Mouse (Mus musculus): ENCODE results near the gene Bik. TPM values are rescaled to one million over a fixed set of nuclear protein-coding genes. Genes with fewer than 3 reads are reported as not detected.

The Bik gene
- polyA plus RNA-seq, 1 experiment from 2014 or later = 1.2 TPM

GRCm38 (mm10) chr15:83534960-83535889 lies 8.6 kb downstream of the Bik start:
- H3K4me3 ChIP-seq = no peak overlapping the region

GRCm38 (mm10) chr15:83535890-83536231 lies 9.2 kb downstream of the Bik start:
- no peaks in the 10 kb centered on the region for H3K27me3 ChIP-seq
- 81% methylated on average over 6 of the region's 6 CpGs for WGBS

More at GRCm38 (mm10) chr15:83534960-83535889, 8.6 kb downstream of the Bik start:
- Histone ChIP-seq H3K9me3 (no peaks in the 10 kb centered on the region), H3K36me3 (no peaks in the 10 kb centered on the region), H3K4me2 (no peak overlapping the region), H3K9ac (no peak overlapping the region), H3K4me1 (replicated peaks) (no peaks in the 10 kb centered on the region), H3K27me3 (no peaks in the 10 kb centered on the region), H3K27ac (replicated peaks) (no peak overlapping the region)
- no peak for ATAC-seq (ENCODE audit: low read depth)
- WGBS = 80% methylated on average over 17 of the region's 17 CpGs

GRCm38 (mm10) chr15:83538855-83539254 lies 12.2 kb downstream of the Bik start:
- WGBS = 93% methylated on average over 2 of the region's 2 CpGs

More at GRCm38 (mm10) chr15:83535890-83536231, 9.2 kb downstream of the Bik start:
- no peaks in the 10 kb centered on the region for H3K9me3 ChIP-seq
- no peak overlapping the region for H3K4me3 ChIP-seq
- no peak overlapping the region for H3K27ac ChIP-seq (replicated peaks)
- no peak overlapping the region for H3K9ac ChIP-seq
- no peak for ATAC-seq (ENCODE audit: low read depth)
- no peaks in the 10 kb centered on the region for H3K36me3 ChIP-seq
- no peaks in the 10 kb centered on the region for H3K4me1 ChIP-seq (replicated peaks)
- no peak overlapping the region for H3K4me2 ChIP-seq

DNA sequence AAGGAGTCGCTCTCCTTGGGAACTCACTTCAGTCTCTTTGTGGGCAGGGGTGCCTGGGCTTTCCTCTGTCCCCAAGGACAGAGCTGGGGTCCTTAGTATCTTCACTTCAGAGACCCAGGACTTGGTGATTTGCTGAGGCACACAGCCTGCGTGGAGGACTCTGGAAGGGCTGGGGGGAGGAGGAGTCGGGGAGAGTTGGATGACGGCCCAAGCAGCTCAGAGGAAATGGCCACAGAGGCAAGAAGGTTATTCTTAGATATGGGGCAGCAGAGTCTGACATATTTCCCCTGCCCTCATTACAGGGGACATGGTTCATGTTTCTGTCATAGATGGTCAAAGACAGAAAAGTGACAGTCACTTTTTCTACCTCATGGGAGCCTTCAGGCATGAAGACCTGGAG lies 13.2 kb downstream of the Bik start:
- Histone ChIP-seq H3K27ac (replicated peaks) (no peak overlapping the region), H3K4me3 (no peak overlapping the region), H3K4me1 (replicated peaks) (no peaks in the 10 kb centered on the region), H3K27me3 (no peaks in the 10 kb centered on the region), H3K4me2 (no peak overlapping the region), H3K9me3 (no peaks in the 10 kb centered on the region), H3K36me3 (0 out of 2 replicates have a peak, but pooled peaks cover 1% of the 10 kb centered on the region), H3K9ac (no peak overlapping the region)
- WGBS = 90% methylated on average over 4 of the region's 4 CpGs
- ATAC-seq (ENCODE audit: low read depth) = no peak

More at GRCm38 (mm10) chr15:83538855-83539254, 12.2 kb downstream of the Bik start:
- no peak overlapping the region for H3K9ac ChIP-seq
- no peaks in the 10 kb centered on the region for H3K9me3 ChIP-seq
- H3K4me2 ChIP-seq = no peak overlapping the region
- no peak overlapping the region for H3K27ac ChIP-seq (replicated peaks)
- H3K4me1 ChIP-seq (replicated peaks) = no peaks in the 10 kb centered on the region
- H3K36me3 ChIP-seq = no peaks in the 10 kb centered on the region
- ATAC-seq (ENCODE audit: low read depth) = no peak
- no peaks in the 10 kb centered on the region for H3K27me3 ChIP-seq
- no peak overlapping the region for H3K4me3 ChIP-seq

GRCm38 (mm10) chr15:83541647-83542287 lies 15.1 kb downstream of the Bik start:
- ATAC-seq (ENCODE audit: low read depth) = no peak
- 81% methylated on average over 9 of the region's 9 CpGs for WGBS
- H3K9me3 ChIP-seq = no peaks in the 10 kb centered on the region
- H3K4me3 ChIP-seq = no peak overlapping the region
- H3K9ac ChIP-seq = no peak overlapping the region
- no peak overlapping the region for H3K4me2 ChIP-seq
- no peaks in the 10 kb centered on the region for H3K4me1 ChIP-seq (replicated peaks)
- peaks cover 20% of the 10 kb centered on the region for H3K36me3 ChIP-seq
- H3K27ac ChIP-seq (replicated peaks) = no peak overlapping the region
- no peaks in the 10 kb centered on the region for H3K27me3 ChIP-seq

DNA sequence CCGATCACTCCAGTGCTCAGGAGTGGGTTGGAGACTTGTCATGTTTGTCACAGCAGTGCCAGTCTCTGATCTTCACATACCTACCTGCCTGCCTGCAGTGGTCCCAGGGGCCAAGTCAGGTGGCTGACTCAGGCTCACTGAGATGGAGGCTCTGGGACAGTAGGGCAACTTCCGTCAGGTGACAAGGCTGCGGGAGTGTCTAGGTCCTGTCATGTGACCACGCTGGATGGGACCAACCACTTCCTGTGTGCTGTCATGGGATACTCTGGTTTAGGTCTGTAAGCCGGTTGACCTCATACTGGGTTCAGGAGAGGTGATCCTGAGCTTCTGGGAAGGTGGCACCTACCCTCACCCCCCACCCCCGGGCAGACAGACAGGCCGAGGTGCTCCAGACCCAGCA lies 19.4 kb downstream of the Bik start:
- peaks cover 63% of the 10 kb centered on the region for H3K36me3 ChIP-seq

DNA sequence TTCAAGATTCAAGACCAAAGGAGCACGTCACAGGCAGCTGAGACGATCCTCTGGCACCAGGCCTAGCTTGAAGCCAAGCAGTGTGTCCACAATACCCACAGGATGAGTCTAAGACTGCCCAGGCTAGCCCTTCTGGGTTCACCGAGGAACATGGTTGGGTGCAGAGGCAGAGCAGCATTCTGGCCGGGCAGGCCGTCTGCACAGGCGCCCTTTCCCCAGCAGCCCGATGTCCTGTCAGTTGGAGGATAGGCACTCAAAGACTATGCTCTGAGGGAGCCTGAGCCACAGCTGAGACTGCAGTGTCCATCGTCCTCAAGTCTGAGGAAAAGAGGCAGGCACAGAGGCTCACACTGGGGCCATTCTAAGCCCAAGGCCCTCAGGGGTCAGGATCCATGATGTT lies 20.5 kb downstream of the Bik start:
- H3K4me1 ChIP-seq (replicated peaks) = no peaks in the 10 kb centered on the region
- WGBS = 87% methylated on average over 8 of the region's 8 CpGs
- H3K27ac ChIP-seq (replicated peaks) = no peak overlapping the region
- no peak overlapping the region for H3K4me2 ChIP-seq
- H3K9ac ChIP-seq = no peak overlapping the region
- no peaks in the 10 kb centered on the region for H3K27me3 ChIP-seq
- H3K36me3 ChIP-seq = peaks cover 74% of the 10 kb centered on the region
- no peak overlapping the region for H3K4me3 ChIP-seq
- H3K9me3 ChIP-seq = no peaks in the 10 kb centered on the region
- no peak for ATAC-seq (ENCODE audit: low read depth)

More for the DNA sequence above, 19.4 kb downstream of the Bik start:
- no peak for ATAC-seq (ENCODE audit: low read depth)
- H3K4me3 ChIP-seq = no peak overlapping the region
- no peaks in the 10 kb centered on the region for H3K9me3 ChIP-seq
- H3K27me3 ChIP-seq = no peaks in the 10 kb centered on the region
- H3K27ac ChIP-seq (replicated peaks) = no peak overlapping the region
- H3K4me1 ChIP-seq (replicated peaks) = no peaks in the 10 kb centered on the region
- no peak overlapping the region for H3K4me2 ChIP-seq
- 91% methylated on average over 7 of the region's 7 CpGs for WGBS
- no peak overlapping the region for H3K9ac ChIP-seq

DNA sequence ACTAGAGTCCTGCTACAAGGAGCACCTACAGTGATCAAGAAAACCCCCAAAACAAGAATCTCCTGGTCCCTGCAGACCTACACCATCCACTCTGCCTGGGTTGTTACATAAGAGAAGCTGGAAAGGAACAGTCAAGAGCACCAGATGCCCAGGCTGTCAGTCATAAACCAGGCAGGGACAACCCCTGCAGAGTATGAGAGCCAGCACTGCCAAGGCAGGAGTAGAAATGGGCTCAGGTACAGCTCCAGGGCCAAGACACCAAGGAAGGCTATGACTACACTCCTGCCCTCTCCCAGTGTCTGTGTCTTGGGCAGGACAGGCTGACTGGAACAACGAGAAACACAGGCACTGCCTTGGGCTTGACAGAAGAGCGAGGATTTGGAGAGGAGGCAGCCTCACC lies 23.5 kb downstream of the Bik start:
- Histone ChIP-seq H3K9ac (no peak overlapping the region), H3K4me3 (no peak overlapping the region), H3K27me3 (no peaks in the 10 kb centered on the region), H3K27ac (replicated peaks) (no peak overlapping the region), H3K9me3 (no peaks in the 10 kb centered on the region), H3K36me3 (peaks cover 84% of the 10 kb centered on the region), H3K4me2 (no peak overlapping the region), H3K4me1 (replicated peaks) (peaks cover 10% of the 10 kb centered on the region)
- no peak for ATAC-seq (ENCODE audit: low read depth)
- WGBS = 86% methylated on average over 2 of the region's 2 CpGs

DNA sequence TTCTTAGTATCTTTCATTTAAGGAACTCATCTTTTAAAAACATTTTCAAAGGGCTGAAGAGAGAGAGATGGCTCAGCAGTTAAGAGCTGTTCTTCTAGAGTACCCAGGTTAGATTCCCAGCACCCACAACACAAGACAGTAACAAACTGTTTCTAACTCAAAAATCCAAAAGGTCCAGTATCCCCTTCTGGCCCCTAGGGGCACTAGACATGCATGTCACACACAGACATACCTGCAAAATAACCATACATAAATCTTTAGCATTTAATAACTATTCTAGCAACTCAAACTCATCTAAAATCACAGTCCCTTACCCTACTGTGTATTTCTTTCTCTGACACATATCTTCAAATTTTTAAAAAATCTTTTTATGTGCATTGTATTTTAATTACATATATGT lies 27.2 kb downstream of the Bik start:
- Histone ChIP-seq H3K27me3 (no peaks in the 10 kb centered on the region), H3K4me3 (no peak overlapping the region), H3K4me1 (replicated peaks) (peaks cover 14% of the 10 kb centered on the region), H3K9me3 (no peaks in the 10 kb centered on the region), H3K4me2 (no peak overlapping the region), H3K27ac (replicated peaks) (no peak overlapping the region), H3K36me3 (peaks cover 47% of the 10 kb centered on the region), H3K9ac (no peak overlapping the region)
- no peak for ATAC-seq (ENCODE audit: low read depth)

DNA sequence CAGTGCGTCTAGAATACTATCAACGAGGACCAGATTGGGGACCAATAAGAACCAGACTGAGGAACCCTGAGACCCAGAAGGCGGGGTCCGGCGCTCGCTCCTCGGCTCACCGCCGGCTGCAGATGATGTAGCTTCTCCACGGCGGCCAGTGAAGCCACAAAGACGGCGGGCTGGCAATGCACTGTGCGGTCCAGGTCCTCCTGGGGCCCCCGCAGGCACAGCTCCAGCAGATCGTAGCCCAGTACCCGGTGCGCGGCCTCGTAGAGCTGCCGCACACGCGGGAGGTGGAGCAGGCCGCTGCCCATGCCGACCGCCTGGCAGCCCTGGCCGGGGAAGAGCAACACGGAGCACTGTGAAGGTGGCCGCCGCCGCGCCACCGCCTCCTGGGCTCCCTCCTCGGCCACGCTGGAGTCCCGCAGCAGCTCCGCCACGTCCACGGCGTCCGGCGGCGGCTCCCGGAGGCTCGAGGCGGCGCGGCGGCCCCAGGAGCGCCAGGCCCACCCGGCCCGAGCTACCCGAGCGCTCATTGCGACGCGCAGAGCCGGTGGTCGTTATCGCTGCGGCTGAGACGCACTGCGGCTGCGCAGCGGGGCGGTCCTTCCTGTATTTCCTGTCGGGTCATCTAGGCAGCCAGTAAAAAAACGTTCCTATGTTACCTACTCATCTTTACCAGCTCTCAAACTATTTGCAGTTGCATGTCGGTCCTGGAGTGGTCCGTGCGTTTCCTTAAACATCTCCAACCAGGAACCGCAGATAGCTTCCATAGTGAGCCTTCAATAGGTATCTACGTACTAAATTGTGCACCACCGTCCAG lies 28.7 kb downstream of the Bik start:
- under 1% methylated on average over 68 of the region's 74 CpGs for WGBS
- H3K27me3 ChIP-seq = no peaks in the 10 kb centered on the region
- H3K36me3 ChIP-seq = peaks cover 31% of the 10 kb centered on the region
- peak overlapping the region; percentile 90 for H3K4me3 ChIP-seq
- peaks cover 14% of the 10 kb centered on the region for H3K4me1 ChIP-seq (replicated peaks)
- H3K9ac ChIP-seq = peak overlapping the region; percentile 98
- H3K4me2 ChIP-seq = peak overlapping the region; percentile 82
- no peaks in the 10 kb centered on the region for H3K9me3 ChIP-seq
- H3K27ac ChIP-seq (replicated peaks) = peak overlapping the region; percentile 97
- ATAC-seq (ENCODE audit: low read depth) = peak; percentile 88

DNA sequence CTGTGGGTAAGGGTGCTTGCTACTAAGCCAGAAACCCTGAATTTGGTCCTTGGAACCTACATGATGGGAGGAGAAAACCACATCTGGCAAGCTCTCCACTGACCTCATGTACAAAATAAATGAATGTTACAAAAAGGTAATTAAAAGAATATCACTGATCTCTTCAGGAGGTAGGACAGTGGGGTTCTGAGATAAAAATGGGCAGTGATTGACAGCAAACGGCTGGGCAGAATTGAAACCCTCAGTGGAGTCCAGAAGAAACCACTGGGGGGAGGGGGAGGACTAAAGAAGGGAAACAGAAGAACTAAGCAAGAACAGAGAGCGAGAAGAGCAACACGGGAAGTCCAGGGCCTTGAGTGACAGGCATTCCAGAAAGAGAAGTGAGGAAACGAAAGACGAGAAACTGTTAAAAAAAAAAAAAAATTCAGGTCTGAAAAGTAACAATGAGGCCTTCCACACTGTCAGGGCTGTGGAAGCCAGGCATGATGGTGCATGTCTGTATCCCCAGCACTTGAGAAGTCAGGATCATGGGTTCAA lies 34.3 kb downstream of the Bik start:
- WGBS = 71% methylated on average over 5 of the region's 5 CpGs
- Histone ChIP-seq H3K27me3 (peaks cover 34% of the 10 kb centered on the region), H3K4me3 (no peak overlapping the region), H3K27ac (replicated peaks) (no peak overlapping the region), H3K36me3 (no peaks in the 10 kb centered on the region), H3K4me1 (replicated peaks) (peaks cover 22% of the 10 kb centered on the region), H3K9ac (no peak overlapping the region), H3K4me2 (no peak overlapping the region), H3K9me3 (no peaks in the 10 kb centered on the region)
- ATAC-seq (ENCODE audit: low read depth) = no peak

Measured in neural tube, embryonic 13.5 days (tissue).